Mouse (Mus musculus): Measurements from ENCODE around the gene Dab1.

Gene Dab1

GRCm38 (mm10) chr4:103619321-103619945, at the start of gene Dab1:
Gene Dab1 (plus strand): TSS chr4:103619359.
- peak; percentile 55 for DNase-seq (ENCODE audit: low spot score)

- no peak for DNase-seq (ENCODE audit: low spot score)
Observed at GRCm38 (mm10) chr4:103571721-103572352, 47.3 kb upstream of the Dab1 start.

GRCm38 (mm10) chr4:103575556-103575955, 43.6 kb upstream of the Dab1 start:
- no peak for DNase-seq (ENCODE audit: low spot score)

GRCm38 (mm10) chr4:103576305-103576704, 42.9 kb upstream of the Dab1 start:
- no peak for DNase-seq (ENCODE audit: low spot score)

- no peak for DNase-seq (ENCODE audit: low spot score)
Observed at GRCm38 (mm10) chr4:103577111-103577815, 41.9 kb upstream of the Dab1 start.

GRCm38 (mm10) chr4:103577821-103578220, 41.3 kb upstream of the Dab1 start:
- no peak for DNase-seq (ENCODE audit: low spot score)

GRCm38 (mm10) chr4:103580021-103580420, 39.1 kb upstream of the Dab1 start:
- DNase-seq (ENCODE audit: low spot score) = no peak

GRCm38 (mm10) chr4:103615011-103615410, 4.1 kb upstream of the Dab1 start:
- no peak for DNase-seq (ENCODE audit: low spot score)

GRCm38 (mm10) chr4:103619946-103620371, 800 bp downstream of the Dab1 start:
- DNase-seq (ENCODE audit: low spot score) = no peak

GRCm38 (mm10) chr4:103620590-103621155, 1.5 kb downstream of the Dab1 start:
- DNase-seq (ENCODE audit: low spot score) = no peak

- DNase-seq (ENCODE audit: low spot score) = no peak
Observed at GRCm38 (mm10) chr4:103621586-103621985, 2.4 kb downstream of the Dab1 start.

GRCm38 (mm10) chr4:103630177-103630576, 11.0 kb downstream of the Dab1 start:
- no peak for DNase-seq (ENCODE audit: low spot score)

- DNase-seq (ENCODE audit: low spot score) = no peak
Observed at GRCm38 (mm10) chr4:103636168-103636776, 17.1 kb downstream of the Dab1 start.

- no peak for DNase-seq (ENCODE audit: low spot score)
Observed at GRCm38 (mm10) chr4:103648209-103648896, 29.2 kb downstream of the Dab1 start.

GRCm38 (mm10) chr4:103655740-103656139, 36.6 kb downstream of the Dab1 start:
- DNase-seq (ENCODE audit: low spot score) = no peak

GRCm38 (mm10) chr4:103661386-103661785, 42.2 kb downstream of the Dab1 start:
- no peak for DNase-seq (ENCODE audit: low spot score)

GRCm38 (mm10) chr4:103667438-103667837, 48.3 kb downstream of the Dab1 start:
- no peak for DNase-seq (ENCODE audit: low spot score)

- no peak for DNase-seq (ENCODE audit: low spot score)
Observed at GRCm38 (mm10) chr4:103677195-103677594, 58.0 kb downstream of the Dab1 start.

GRCm38 (mm10) chr4:103678501-103678900, 59.3 kb downstream of the Dab1 start:
- DNase-seq (ENCODE audit: low spot score) = no peak

GRCm38 (mm10) chr4:103685136-103685535, 66.0 kb downstream of the Dab1 start:
- DNase-seq (ENCODE audit: low spot score) = no peak

- DNase-seq (ENCODE audit: low spot score) = no peak
Observed at GRCm38 (mm10) chr4:103691717-103692116, 72.6 kb downstream of the Dab1 start.

GRCm38 (mm10) chr4:103699755-103700154, 80.6 kb downstream of the Dab1 start:
- no peak for DNase-seq (ENCODE audit: low spot score)
